Mouse (Mus musculus) spleen, postnatal 14 days (tissue): ENCODE data around the gene Fbxw2.
A peak's percentile ranks its signal among the peaks of the same experiment; 100 is the strongest.
"Not testable (repeated sequence)": the region's sequence is repeated elsewhere in the genome, so short reads cannot be mapped to it uniquely, and the experiment has no call there.

Experiments used
- DNase-seq, 2 experiments: peaks; one replicate each; pipeline ENCODE4 v3.0.0; 2021 to 2022; ENCODE audit warnings: low spot score in 2 of 2

Fbxw2 gene

GRCm38 (mm10) chr2:34774493-34774892 is 51.6 kb downstream of the Fbxw2 start:
- no peak for DNase-seq

GRCm38 (mm10) chr2:34773673-34774072 is 52.4 kb downstream of the Fbxw2 start:
- DNase-seq = no peak

- DNase-seq = no peak
These were observed 53.6 kb downstream of the Fbxw2 start for GRCm38 (mm10) chr2:34772252-34773235.

- peak; percentile 95 to 96 for DNase-seq
These were observed 54.5 kb downstream of the Fbxw2 start, which contains the start of gene Hspa5 for GRCm38 (mm10) chr2:34771368-34772226. Hspa5 (plus strand) TSS chr2:34771970.

- DNase-seq = no peak
These were observed 55.2 kb downstream of the Fbxw2 start for GRCm38 (mm10) chr2:34770951-34771350.

GRCm38 (mm10) chr2:34770049-34770448 is 56.1 kb downstream of the Fbxw2 start:
- no peak for DNase-seq

- no peak for DNase-seq
These were observed 61.3 kb downstream of the Fbxw2 start for GRCm38 (mm10) chr2:34764801-34765200.

- no peak for DNase-seq
These were observed 63.2 kb downstream of the Fbxw2 start for GRCm38 (mm10) chr2:34762872-34763271.

- no peak for DNase-seq
These were observed 63.9 kb downstream of the Fbxw2 start for GRCm38 (mm10) chr2:34762174-34762573.

GRCm38 (mm10) chr2:34761272-34761671 is 64.8 kb downstream of the Fbxw2 start:
- not testable (repeated sequence) for DNase-seq

GRCm38 (mm10) chr2:34757341-34757740 is 68.8 kb downstream of the Fbxw2 start:
- DNase-seq = no peak

- no peak for DNase-seq
These were observed 71.4 kb downstream of the Fbxw2 start, which contains the start of gene Gapvd1 for GRCm38 (mm10) chr2:34754551-34755358. Gapvd1 (minus strand) TSS chr2:34755232.
